22 mouse cellular contexts compared by ENCODE assay signal in the genomic region with DNA sequence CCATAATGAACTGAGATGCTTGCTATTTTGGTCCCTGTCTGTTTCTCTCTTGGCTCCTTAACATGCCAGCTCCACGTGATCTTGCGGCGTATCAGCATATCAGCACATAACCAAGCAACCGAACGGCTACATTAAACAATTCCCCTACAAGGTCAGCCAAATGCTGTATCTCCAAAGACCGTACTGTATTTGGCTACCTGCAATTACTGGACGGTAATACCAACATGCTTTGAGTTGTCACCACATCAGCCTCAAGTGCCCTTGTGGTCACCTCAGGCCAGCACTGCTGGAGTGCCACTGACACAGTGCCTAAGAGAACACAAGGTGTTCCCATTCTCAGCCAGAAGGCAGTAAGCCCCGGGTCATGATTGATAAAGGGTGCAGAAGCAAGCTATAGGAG.
DNase-seq lines count a peak whose midpoint lies in the region; ATAC-seq and TF ChIP-seq lines count a peak whose summit lies in the region.
"Had no signal": no experiment of that assay in that cellular context is flagged by ENCODE, and none has a peak within 500 bp of the region (broad histone marks: within the 10 kb centered on the region; RNA-seq: fewer than 3 reads in every experiment).

No protein-coding gene starts in this region.

- no peaks in the 10 kb centered on the region for H3K27me3 ChIP-seq in intestine, embryonic 14.5 days (replicated peaks; ENCODE audit: control insufficient read depth, insufficient read depth, low read length)
- no peaks in the 10 kb centered on the region for H3K27me3 ChIP-seq in intestine, postnatal 0 days (replicated peaks; ENCODE audit: control insufficient read depth, insufficient read depth, low read length)
- no peaks in the 10 kb centered on the region for H3K27me3 ChIP-seq in heart, embryonic 10.5 days (ENCODE audit: insufficient read depth, poor library complexity, severe bottlenecking)
- H3K27me3 ChIP-seq in heart, postnatal 0 days (ENCODE audit: control insufficient read depth, insufficient read depth, low read length): no peaks in the 10 kb centered on the region
- H3K27me3 ChIP-seq: forebrain, embryonic 15.5 days; hindbrain, embryonic 13.5 days; neural tube, embryonic 13.5 days had no signal

- no peak for ATAC-seq in intestine, embryonic 14.5 days (replicated peaks; ENCODE audit: low FRiP score, low TSS enrichment, low read depth)
- no peak for ATAC-seq in intestine, postnatal 0 days
- ATAC-seq in heart, postnatal 0 days (ENCODE audit: insufficient read depth, low read depth): peak; percentile 98
- ATAC-seq: forebrain, embryonic 15.5 days; inflammation-experienced regulatory T-cells, adult 6 months had no signal

- no peaks in the 10 kb centered on the region for H3K9me3 ChIP-seq in intestine, embryonic 14.5 days (ENCODE audit: control insufficient read depth, low read length)
- no peaks in the 10 kb centered on the region for H3K9me3 ChIP-seq in intestine, postnatal 0 days (ENCODE audit: control insufficient read depth)
- H3K9me3 ChIP-seq in heart, embryonic 10.5 days: no peaks in the 10 kb centered on the region
- no peaks in the 10 kb centered on the region for H3K9me3 ChIP-seq in heart, postnatal 0 days (replicated peaks; ENCODE audit: control insufficient read depth, low read length)
- H3K9me3 ChIP-seq: forebrain, embryonic 15.5 days; hindbrain, embryonic 13.5 days; neural tube, embryonic 13.5 days had no signal

- H3K4me1 ChIP-seq in intestine, embryonic 14.5 days (replicated peaks; ENCODE audit: control insufficient read depth, insufficient read depth, low read length): peaks cover 6% of the 10 kb centered on the region; the same call in 1 of the 2 replicates
- H3K4me1 ChIP-seq in intestine, postnatal 0 days (replicated peaks; ENCODE audit: control insufficient read depth, insufficient read depth, low read length): 0 out of 2 replicates have a peak, but pooled peaks cover under 1% of the 10 kb centered on the region
- peaks cover 22% of the 10 kb centered on the region for H3K4me1 ChIP-seq in heart, embryonic 10.5 days
- peaks cover 10% of the 10 kb centered on the region for H3K4me1 ChIP-seq in heart, postnatal 0 days (ENCODE audit: control insufficient read depth, insufficient read depth)
- H3K4me1 ChIP-seq: forebrain, embryonic 15.5 days had no signal

- H3K4me2 ChIP-seq in intestine, embryonic 14.5 days (ENCODE audit: low read length): no peak overlapping the region
- no peak overlapping the region for H3K4me2 ChIP-seq in intestine, postnatal 0 days (replicated peaks; ENCODE audit: low read depth)
- no peak overlapping the region for H3K4me2 ChIP-seq in heart, postnatal 0 days (ENCODE audit: low read depth, low read length)
- H3K4me2 ChIP-seq: forebrain, embryonic 15.5 days; hindbrain, embryonic 13.5 days; neural tube, embryonic 13.5 days had no signal

- WGBS in intestine, embryonic 14.5 days: 91% methylated on average over 8 of the region's 8 CpGs
- 86% methylated on average over 8 of the region's 8 CpGs for WGBS in intestine, postnatal 0 days
- 59% methylated on average over 8 of the region's 8 CpGs for WGBS in heart, embryonic 10.5 days
- 36% methylated on average over 8 of the region's 8 CpGs for WGBS in heart, postnatal 0 days

- peak; percentile 32 for DNase-seq in intestine, embryonic 14.5 days (ENCODE audit: low spot score)
- DNase-seq in heart, embryonic 10.5 days (ENCODE audit: low spot score): peak; percentile 79
- DNase-seq in heart, postnatal 0 days (ENCODE audit: low spot score): peak; percentile 93
- DNase-seq in urinary bladder, postnatal 36 days (ENCODE audit: low spot score in 2 of 2): no peak
- no peak for DNase-seq in urinary bladder, adult 18-20 months (ENCODE audit: low spot score in 2 of 2)
- no peak for DNase-seq in thymus, postnatal 4 days
- DNase-seq: adrenal gland, adult 8-10 months; cerebellum, adult 11 months; cerebellum, postnatal 14 days; gastrocnemius, postnatal 36 days; kidney, adult 9 months; kidney, postnatal 25 days; liver; lung, postnatal 10 days; midbrain, embryonic 14.5 days; right cerebral cortex, adult 18-20 months; thymus, postnatal 14 days had no signal

- H3K9ac ChIP-seq in intestine, embryonic 14.5 days (ENCODE audit: low read length): no peak overlapping the region
- H3K9ac ChIP-seq in intestine, postnatal 0 days (ENCODE audit: low read depth, low read length): no peak overlapping the region
- no peak overlapping the region for H3K9ac ChIP-seq in heart, postnatal 0 days (replicated peaks; ENCODE audit: low read depth, low read length)
- H3K9ac ChIP-seq: forebrain, embryonic 15.5 days; hindbrain, embryonic 13.5 days; neural tube, embryonic 13.5 days had no signal

- no peaks in the 10 kb centered on the region for H3K36me3 ChIP-seq in intestine, embryonic 14.5 days (ENCODE audit: control insufficient read depth, insufficient read depth, low read length)
- no peaks in the 10 kb centered on the region for H3K36me3 ChIP-seq in intestine, postnatal 0 days (ENCODE audit: control insufficient read depth, insufficient read depth)
- H3K36me3 ChIP-seq in heart, embryonic 10.5 days: no peaks in the 10 kb centered on the region
- H3K36me3 ChIP-seq in heart, postnatal 0 days (replicated peaks; ENCODE audit: control insufficient read depth, insufficient read depth, low read length): no peaks in the 10 kb centered on the region
- H3K36me3 ChIP-seq: forebrain, embryonic 15.5 days; hindbrain, embryonic 13.5 days; neural tube, embryonic 13.5 days had no signal

- TF ChIP-seq CTCF in intestine, postnatal 0 days (IDR thresholded peaks at IDR 0.05; ENCODE audit: low read depth): no peak
- TF ChIP-seq CTCF in heart, postnatal 0 days (IDR thresholded peaks at IDR 0.05; ENCODE audit: low read depth): peak; percentile 6; the same call in 1 of the 2 replicates

- peak; percentile 96 for TF ChIP-seq EP300 in heart, postnatal 0 days (IDR thresholded peaks at IDR 0.05; ENCODE audit: low read depth)

- H3K4me3 ChIP-seq in intestine, embryonic 14.5 days (ENCODE audit: low read depth, low read length): no peak overlapping the region
- no peak overlapping the region for H3K4me3 ChIP-seq in intestine, postnatal 0 days (ENCODE audit: low read depth, low read length)
- no peak overlapping the region for H3K4me3 ChIP-seq in heart, embryonic 10.5 days
- H3K4me3 ChIP-seq in heart, postnatal 0 days (ENCODE audit: low read depth, low read length): no peak overlapping the region
- H3K4me3 ChIP-seq: forebrain, embryonic 15.5 days; hindbrain, embryonic 13.5 days; neural tube, embryonic 13.5 days had no signal

- H3K27ac ChIP-seq in intestine, embryonic 14.5 days (ENCODE audit: low read depth): no peak overlapping the region
- no peak overlapping the region for H3K27ac ChIP-seq in intestine, postnatal 0 days (ENCODE audit: low read depth, low read length)
- peak overlapping the region; percentile 53; the same call in 1 of the 2 replicates for H3K27ac ChIP-seq in heart, embryonic 10.5 days
- peak overlapping the region; percentile 75 for H3K27ac ChIP-seq in heart, postnatal 0 days (ENCODE audit: low read depth)
- H3K27ac ChIP-seq: forebrain, embryonic 15.5 days; hindbrain, embryonic 13.5 days; neural tube, embryonic 13.5 days had no signal

Comparison
In these comparisons a context has a peak if more than half of its experiments do, and no peak if none do; other contexts are left out.
1. DNase-seq: peak in intestine, embryonic 14.5 days (single experiment), heart, embryonic 10.5 days (single experiment) and heart, postnatal 0 days (single experiment); none in urinary bladder, postnatal 36 days (0 of 2), urinary bladder, adult 18-20 months (0 of 2) and thymus, postnatal 4 days (single experiment).
2. H3K27ac ChIP-seq: peak in heart, embryonic 10.5 days (single experiment) and heart, postnatal 0 days (single experiment); none in intestine, embryonic 14.5 days (single experiment) and intestine, postnatal 0 days (single experiment).